In genomic region chr8:77737327-77737726, GRCm38 (mm10) we compare ENCODE assay signal across 31 mouse cellular contexts. TPM values are rescaled to one million over a fixed set of nuclear protein-coding genes. Genes with fewer than 3 reads are reported as not detected.
DNase-seq lines count a peak whose midpoint lies in the region; ATAC-seq and TF ChIP-seq lines count a peak whose summit lies in the region.
"Had no signal": no experiment of that assay in that cellular context is flagged by ENCODE, and none has a peak within 500 bp of the region (broad histone marks: within the 10 kb centered on the region; RNA-seq: fewer than 3 reads in every experiment).

No protein-coding gene starts in this region.

- 49% methylated on average over 9 of the region's 9 CpGs for WGBS in lung, embryonic 14.5 days

- H3K36me3 ChIP-seq in lung, embryonic 14.5 days (ENCODE audit: insufficient read depth), result no peaks in the 10 kb centered on the region
- no peaks in the 10 kb centered on the region for H3K36me3 ChIP-seq in C2C12 (ENCODE audit: control insufficient read depth, insufficient read depth)
- H3K36me3 ChIP-seq: embryonic facial prominence, embryonic 10.5 days; embryonic facial prominence, embryonic 15.5 days; liver, embryonic 12.5 days; midbrain, embryonic 10.5 days; midbrain, embryonic 15.5 days had no signal

- no peak overlapping the region for H3K27ac ChIP-seq in lung, embryonic 14.5 days (ENCODE audit: low read depth)
- H3K27ac ChIP-seq: embryonic facial prominence, embryonic 10.5 days; embryonic facial prominence, embryonic 15.5 days; forebrain, embryonic 13.5 days; hindbrain, embryonic 14.5 days; liver, embryonic 12.5 days; midbrain, embryonic 10.5 days; midbrain, embryonic 15.5 days had no signal

- no peaks in the 10 kb centered on the region for H3K4me1 ChIP-seq in lung, embryonic 14.5 days (ENCODE audit: insufficient read depth)
- H3K4me1 ChIP-seq: embryonic facial prominence, embryonic 15.5 days; forebrain, embryonic 13.5 days; liver, embryonic 12.5 days; midbrain, embryonic 10.5 days; midbrain, embryonic 15.5 days had no signal

- ATAC-seq in lung, embryonic 14.5 days (ENCODE audit: insufficient read depth), result no peak
- ATAC-seq: CD4-positive, CD25-positive, alpha-beta regulatory T cell, adult 4 months; forebrain, embryonic 13.5 days; intestine, postnatal 0 days; liver, embryonic 12.5 days; liver, postnatal 0 days; midbrain, embryonic 15.5 days had no signal

- DNase-seq in lung, embryonic 14.5 days, result peak; percentile 30
- DNase-seq in lung, postnatal 36 days, result no peak
- peak; percentile 34 for DNase-seq in adrenal gland, postnatal 25 days
- DNase-seq in T-cell, adult 2 months (ENCODE audit: low spot score), result no peak
- no peak for DNase-seq in urinary bladder, postnatal 36 days (ENCODE audit: low spot score in 2 of 2)
- no peak for DNase-seq in frontal cortex, postnatal 14 days (ENCODE audit: low spot score in 2 of 2)
- DNase-seq: cerebellum, adult 8-10 months; cerebellum, postnatal 25 days; gastrocnemius, postnatal 25 days; heart, adult 18-20 months; heart, postnatal 4 days; kidney, adult 9 months; kidney, postnatal 25 days; left cerebral cortex, postnatal 4 days; liver, postnatal 0 days; lung, postnatal 14 days; right cerebral cortex, postnatal 25 days; spleen, adult 18-20 months; thymus, postnatal 14 days had no signal

- H3K79me3 ChIP-seq in C2C12 (ENCODE audit: low read depth), result no peaks in the 10 kb centered on the region

- no peaks in the 10 kb centered on the region for H3K27me3 ChIP-seq in lung, embryonic 14.5 days (ENCODE audit: insufficient read depth, low read length)
- H3K27me3 ChIP-seq in C2C12 (ENCODE audit: control insufficient read depth, insufficient read depth, insufficient read length), result no peaks in the 10 kb centered on the region
- H3K27me3 ChIP-seq: embryonic facial prominence, embryonic 15.5 days; forebrain, embryonic 13.5 days; liver, embryonic 12.5 days; midbrain, embryonic 15.5 days had no signal

- H3ac ChIP-seq in C2C12 (ENCODE audit: control insufficient read depth, insufficient read length, low read depth), result no peak overlapping the region

- no peaks in the 10 kb centered on the region for H3K79me2 ChIP-seq in C2C12 (ENCODE audit: control insufficient read depth, insufficient read depth)

- no peak overlapping the region for H3K4me3 ChIP-seq in lung, embryonic 14.5 days (ENCODE audit: low read depth, low read length)
- no peak overlapping the region for H3K4me3 ChIP-seq in C2C12 (ENCODE audit: insufficient read depth, poor library complexity, severe bottlenecking)
- H3K4me3 ChIP-seq: embryonic facial prominence, embryonic 10.5 days; embryonic facial prominence, embryonic 15.5 days; forebrain, embryonic 13.5 days; liver, embryonic 12.5 days; midbrain, embryonic 10.5 days; midbrain, embryonic 15.5 days had no signal

- H3K9me3 ChIP-seq in lung, embryonic 14.5 days (ENCODE audit: low read depth, low read length), result peaks cover 11% of the 10 kb centered on the region
- H3K9me3 ChIP-seq: embryonic facial prominence, embryonic 15.5 days had no signal

- no peak overlapping the region for H3K4me2 ChIP-seq in lung, embryonic 14.5 days
- H3K4me2 ChIP-seq: embryonic facial prominence, embryonic 15.5 days; forebrain, embryonic 13.5 days; heart, embryonic 11.5 days; hindbrain, embryonic 14.5 days; liver, embryonic 12.5 days; midbrain, embryonic 15.5 days had no signal

- no peak for TF ChIP-seq CTCF in lung, embryonic 14.5 days (IDR thresholded peaks at IDR 0.05; ENCODE audit: low read depth)
- TF ChIP-seq CTCF in C2C12 (IDR thresholded peaks at IDR 0.05; ENCODE audit: control insufficient read depth, insufficient read depth, insufficient read length), result no peak

- no peak overlapping the region for H3K9ac ChIP-seq in lung, embryonic 14.5 days
- H3K9ac ChIP-seq: embryonic facial prominence, embryonic 15.5 days; forebrain, embryonic 13.5 days; hindbrain, embryonic 14.5 days; liver, embryonic 12.5 days; liver, postnatal 0 days; midbrain, embryonic 15.5 days had no signal

TF ChIP-seq in C2C12, 6 proteins besides CTCF, POLR2A, EP300 and RAD21:
- TF ChIP-seq USF1 (IDR thresholded peaks at IDR 0.05; ENCODE audit: low read depth) (no peak), FOSL1 (IDR thresholded peaks at IDR 0.05; ENCODE audit: insufficient read depth, low read length, poor library complexity, severe bottlenecking) (no peak), MAX (IDR thresholded peaks at IDR 0.05) (peak; percentile 31)

RNA-seq across cellular contexts. Expression of gene Ednra, which starts 13.1 kb away (rescaled TPM):
- polyA plus RNA-seq in lung, embryonic 14.5 days (2014; fragmentation: Nextera tagmentation; extraction: Ambion mirVana), result 140 and 147 TPM in 2 replicates
- polyA plus RNA-seq in C2C12 (2012; fragmentation: generic; extraction: Trizol), result 0.07 TPM
- 21.0 and 24.3 TPM in 2 replicates for total RNA-seq in adrenal gland, postnatal 25 days (2021)
- total RNA-seq: neutrophil, adult 5-6 weeks had no signal
- polyA plus RNA-seq: CD4-positive, CD25-positive, alpha-beta regulatory T cell, adult 4 months had no signal

Comparison
In these comparisons a context has a peak if more than half of its experiments do, and no peak if none do; other contexts are left out.
1. DNase-seq: peak in lung, embryonic 14.5 days (single experiment) and adrenal gland, postnatal 25 days (single experiment); none in lung, postnatal 36 days (single experiment), T-cell, adult 2 months (single experiment), urinary bladder, postnatal 36 days (0 of 2) and frontal cortex, postnatal 14 days (0 of 2).
2. RNA of gene Ednra, which starts 13.1 kb away (polyA plus RNA-seq): 140 to 147 TPM in lung, embryonic 14.5 days; 0.07 TPM in C2C12 (single experiment); every median in the first group is over 100 times any median in the second.